Mouse (Mus musculus): ENCODE measurements around the gene 4933405L10Rik.
A peak's percentile ranks its signal among the peaks of the same experiment; 100 is the strongest.

The 4933405L10Rik gene

GRCm38 (mm10) chr8:105757796-105758276 lies 50.4 kb downstream of the 4933405L10Rik start:
- Histone ChIP-seq H3K27me3 (ENCODE audit: control insufficient read depth, insufficient read depth, low read length, poor library complexity, severe bottlenecking) (no peaks in the 10 kb centered on the region), H3K36me3 (ENCODE audit: control insufficient read depth, insufficient read depth, low read length, poor library complexity, severe bottlenecking) (no peaks in the 10 kb centered on the region)
- DNase-seq (ENCODE audit: low read depth, low spot score), result no peak

- peak; percentile 94 for DNase-seq (ENCODE audit: low read depth, low spot score)
- Histone ChIP-seq H3K36me3 (ENCODE audit: control insufficient read depth, insufficient read depth, low read length, poor library complexity, severe bottlenecking) (no peaks in the 10 kb centered on the region), H3K27me3 (ENCODE audit: control insufficient read depth, insufficient read depth, low read length, poor library complexity, severe bottlenecking) (no peaks in the 10 kb centered on the region)
Observed at GRCm38 (mm10) chr8:105758277-105759108, 51.0 kb downstream of the 4933405L10Rik start, which contains the start of gene Gfod2. Gfod2 (minus strand) TSS chr8:105758664.
